Mouse (Mus musculus): ENCODE measurements around the gene Dab1. TPM values are rescaled to one million over a fixed set of nuclear protein-coding genes. Genes with fewer than 3 reads are reported as not detected.

Dab1 gene
- polyA plus RNA-seq, 1 experiment from 2014 or later = 20.1 TPM

- Histone ChIP-seq H3K4me2 (no peak overlapping the region), H3K4me1 (no peaks in the 10 kb centered on the region), H3K27ac (no peak overlapping the region), H3K27me3 (no peaks in the 10 kb centered on the region), H3K4me3 (replicated peaks) (no peak overlapping the region), H3K9ac (no peak overlapping the region), H3K9me3 (replicated peaks) (no peaks in the 10 kb centered on the region), H3K36me3 (no peaks in the 10 kb centered on the region)
- 83% methylated on average over 4 of the region's 4 CpGs for WGBS
- ATAC-seq (replicated peaks; ENCODE audit: low FRiP score) = no peak
Measured at GRCm38 (mm10) chr4:104472915-104473314, 853.8 kb downstream of the Dab1 start.

- H3K9me3 ChIP-seq (replicated peaks) = no peaks in the 10 kb centered on the region
- H3K4me1 ChIP-seq = no peaks in the 10 kb centered on the region
- WGBS = 90% methylated on average over 7 of the region's 7 CpGs
- no peak for ATAC-seq (replicated peaks; ENCODE audit: low FRiP score)
- H3K9ac ChIP-seq = no peak overlapping the region
- no peak overlapping the region for H3K4me2 ChIP-seq
- H3K27ac ChIP-seq = no peak overlapping the region
- no peaks in the 10 kb centered on the region for H3K27me3 ChIP-seq
- H3K36me3 ChIP-seq = no peaks in the 10 kb centered on the region
- no peak overlapping the region for H3K4me3 ChIP-seq (replicated peaks)
Measured at GRCm38 (mm10) chr4:104476841-104477240, 857.7 kb downstream of the Dab1 start.

- no peaks in the 10 kb centered on the region for H3K36me3 ChIP-seq
- WGBS = 96% methylated on average over 1 of the region's 1 CpGs
- H3K27me3 ChIP-seq = no peaks in the 10 kb centered on the region
- no peak overlapping the region for H3K27ac ChIP-seq
- no peak overlapping the region for H3K4me3 ChIP-seq (replicated peaks)
- no peaks in the 10 kb centered on the region for H3K9me3 ChIP-seq (replicated peaks)
- no peak overlapping the region for H3K4me2 ChIP-seq
- ATAC-seq (replicated peaks; ENCODE audit: low FRiP score) = no peak
- no peaks in the 10 kb centered on the region for H3K4me1 ChIP-seq
- no peak overlapping the region for H3K9ac ChIP-seq
Measured at GRCm38 (mm10) chr4:104483948-104484347, 864.8 kb downstream of the Dab1 start.

- H3K4me2 ChIP-seq = no peak overlapping the region
- ATAC-seq (replicated peaks; ENCODE audit: low FRiP score) = no peak
- H3K36me3 ChIP-seq = no peaks in the 10 kb centered on the region
- no peak overlapping the region for H3K4me3 ChIP-seq (replicated peaks)
- no peaks in the 10 kb centered on the region for H3K4me1 ChIP-seq
- 70% methylated on average over 1 of the region's 1 CpGs for WGBS
- H3K9me3 ChIP-seq (replicated peaks) = no peaks in the 10 kb centered on the region
- H3K9ac ChIP-seq = no peak overlapping the region
- H3K27me3 ChIP-seq = no peaks in the 10 kb centered on the region; the same call in 1 of the 2 replicates
- no peak overlapping the region for H3K27ac ChIP-seq
Measured at GRCm38 (mm10) chr4:104497221-104497620, 878.1 kb downstream of the Dab1 start.

GRCm38 (mm10) chr4:104500112-104500511 lies 881.0 kb downstream of the Dab1 start:
- H3K9ac ChIP-seq = no peak overlapping the region
- 98% methylated on average over 2 of the region's 2 CpGs for WGBS
- no peak for ATAC-seq (replicated peaks; ENCODE audit: low FRiP score)
- H3K9me3 ChIP-seq (replicated peaks) = no peaks in the 10 kb centered on the region
- no peak overlapping the region for H3K4me3 ChIP-seq (replicated peaks)
- H3K4me1 ChIP-seq = no peaks in the 10 kb centered on the region
- H3K4me2 ChIP-seq = no peak overlapping the region
- H3K36me3 ChIP-seq = no peaks in the 10 kb centered on the region
- H3K27ac ChIP-seq = no peak overlapping the region
- H3K27me3 ChIP-seq = peaks cover 5% of the 10 kb centered on the region; the same call in 1 of the 2 replicates

- ATAC-seq (replicated peaks; ENCODE audit: low FRiP score) = no peak
- H3K4me1 ChIP-seq = no peaks in the 10 kb centered on the region
- no peaks in the 10 kb centered on the region for H3K9me3 ChIP-seq (replicated peaks)
- no peaks in the 10 kb centered on the region for H3K36me3 ChIP-seq
- H3K9ac ChIP-seq = no peak overlapping the region
- no peak overlapping the region for H3K4me3 ChIP-seq (replicated peaks)
- WGBS = 48% methylated on average over 4 of the region's 4 CpGs
- no peak overlapping the region for H3K27ac ChIP-seq
- H3K4me2 ChIP-seq = no peak overlapping the region
- peaks cover 5% of the 10 kb centered on the region; the same call in 1 of the 2 replicates for H3K27me3 ChIP-seq
Measured at GRCm38 (mm10) chr4:104500646-104501045, 881.5 kb downstream of the Dab1 start.

GRCm38 (mm10) chr4:104501245-104501644 lies 882.1 kb downstream of the Dab1 start:
- 59% methylated on average over 4 of the region's 4 CpGs for WGBS
- Histone ChIP-seq H3K27ac (no peak overlapping the region), H3K4me1 (no peaks in the 10 kb centered on the region), H3K9me3 (replicated peaks) (no peaks in the 10 kb centered on the region), H3K27me3 (peaks cover 5% of the 10 kb centered on the region; the same call in 1 of the 2 replicates), H3K4me2 (no peak overlapping the region), H3K9ac (no peak overlapping the region), H3K4me3 (replicated peaks) (no peak overlapping the region), H3K36me3 (no peaks in the 10 kb centered on the region)
- ATAC-seq (replicated peaks; ENCODE audit: low FRiP score) = no peak

GRCm38 (mm10) chr4:104504916-104505315 lies 885.8 kb downstream of the Dab1 start:
- Histone ChIP-seq H3K4me3 (replicated peaks) (no peak overlapping the region), H3K9me3 (replicated peaks) (no peaks in the 10 kb centered on the region), H3K9ac (no peak overlapping the region), H3K4me2 (no peak overlapping the region), H3K36me3 (no peaks in the 10 kb centered on the region), H3K27ac (no peak overlapping the region), H3K4me1 (peaks cover 10% of the 10 kb centered on the region; the same call in 1 of the 2 replicates), H3K27me3 (peaks cover 5% of the 10 kb centered on the region; the same call in 1 of the 2 replicates)
- no peak for ATAC-seq (replicated peaks; ENCODE audit: low FRiP score)

- Histone ChIP-seq H3K4me1 (peaks cover 12% of the 10 kb centered on the region), H3K9me3 (replicated peaks) (no peaks in the 10 kb centered on the region), H3K36me3 (no peaks in the 10 kb centered on the region), H3K9ac (no peak overlapping the region), H3K27me3 (0 out of 2 replicates have a peak, but pooled peaks cover 2% of the 10 kb centered on the region), H3K4me2 (no peak overlapping the region), H3K27ac (no peak overlapping the region), H3K4me3 (replicated peaks) (no peak overlapping the region)
- WGBS = 49% methylated on average over 5 of the region's 5 CpGs
- ATAC-seq (replicated peaks; ENCODE audit: low FRiP score) = no peak
Measured at GRCm38 (mm10) chr4:104509230-104509985, 890.2 kb downstream of the Dab1 start.

- Histone ChIP-seq H3K36me3 (no peaks in the 10 kb centered on the region), H3K9ac (no peak overlapping the region), H3K27me3 (0 out of 2 replicates have a peak, but pooled peaks cover 2% of the 10 kb centered on the region), H3K4me1 (peaks cover 15% of the 10 kb centered on the region), H3K4me3 (replicated peaks) (no peak overlapping the region), H3K27ac (no peak overlapping the region), H3K4me2 (no peak overlapping the region), H3K9me3 (replicated peaks) (no peaks in the 10 kb centered on the region)
- 84% methylated on average over 6 of the region's 6 CpGs for WGBS
- ATAC-seq (replicated peaks; ENCODE audit: low FRiP score) = no peak
Measured at GRCm38 (mm10) chr4:104511855-104512254, 892.7 kb downstream of the Dab1 start.

- H3K4me3 ChIP-seq (replicated peaks) = no peak overlapping the region
- no peaks in the 10 kb centered on the region for H3K36me3 ChIP-seq
- H3K9ac ChIP-seq = no peak overlapping the region
- no peak for ATAC-seq (replicated peaks; ENCODE audit: low FRiP score)
- 0 out of 2 replicates have a peak, but pooled peaks cover 2% of the 10 kb centered on the region for H3K27me3 ChIP-seq
- 74% methylated on average over 8 of the region's 8 CpGs for WGBS
- no peaks in the 10 kb centered on the region for H3K9me3 ChIP-seq (replicated peaks)
- H3K4me2 ChIP-seq = no peak overlapping the region
- no peak overlapping the region for H3K27ac ChIP-seq
- peaks cover 15% of the 10 kb centered on the region for H3K4me1 ChIP-seq
Measured at GRCm38 (mm10) chr4:104512513-104512912, 893.4 kb downstream of the Dab1 start.

GRCm38 (mm10) chr4:104513622-104514021 lies 894.5 kb downstream of the Dab1 start:
- no peak for ATAC-seq (replicated peaks; ENCODE audit: low FRiP score)
- H3K4me1 ChIP-seq = peaks cover 11% of the 10 kb centered on the region
- WGBS = 60% methylated on average over 7 of the region's 7 CpGs
- H3K36me3 ChIP-seq = no peaks in the 10 kb centered on the region
- H3K9ac ChIP-seq = no peak overlapping the region
- no peaks in the 10 kb centered on the region for H3K9me3 ChIP-seq (replicated peaks)
- H3K27me3 ChIP-seq = 0 out of 2 replicates have a peak, but pooled peaks cover 2% of the 10 kb centered on the region
- no peak overlapping the region for H3K4me2 ChIP-seq
- H3K27ac ChIP-seq = no peak overlapping the region
- no peak overlapping the region for H3K4me3 ChIP-seq (replicated peaks)

Data from kidney, embryonic 15.5 days (tissue).